Mouse (Mus musculus) erythroblast, embryonic 14.5 days (primary cell): Measurements from ENCODE around the gene Trim71.

Source experiments
- GATA1 ChIP-seq: IDR thresholded peaks from 2 replicates; pipeline ENCODE4 v1.6.1; 2012; ENCODE audit warnings: low read length, inconsistent platforms, mixed read lengths
- TAL1 ChIP-seq: IDR thresholded peaks from 3 replicates; pipeline ENCODE4 v1.6.1; 2012; ENCODE audit warnings: low read length, inconsistent platforms, mixed read lengths

DNA sequence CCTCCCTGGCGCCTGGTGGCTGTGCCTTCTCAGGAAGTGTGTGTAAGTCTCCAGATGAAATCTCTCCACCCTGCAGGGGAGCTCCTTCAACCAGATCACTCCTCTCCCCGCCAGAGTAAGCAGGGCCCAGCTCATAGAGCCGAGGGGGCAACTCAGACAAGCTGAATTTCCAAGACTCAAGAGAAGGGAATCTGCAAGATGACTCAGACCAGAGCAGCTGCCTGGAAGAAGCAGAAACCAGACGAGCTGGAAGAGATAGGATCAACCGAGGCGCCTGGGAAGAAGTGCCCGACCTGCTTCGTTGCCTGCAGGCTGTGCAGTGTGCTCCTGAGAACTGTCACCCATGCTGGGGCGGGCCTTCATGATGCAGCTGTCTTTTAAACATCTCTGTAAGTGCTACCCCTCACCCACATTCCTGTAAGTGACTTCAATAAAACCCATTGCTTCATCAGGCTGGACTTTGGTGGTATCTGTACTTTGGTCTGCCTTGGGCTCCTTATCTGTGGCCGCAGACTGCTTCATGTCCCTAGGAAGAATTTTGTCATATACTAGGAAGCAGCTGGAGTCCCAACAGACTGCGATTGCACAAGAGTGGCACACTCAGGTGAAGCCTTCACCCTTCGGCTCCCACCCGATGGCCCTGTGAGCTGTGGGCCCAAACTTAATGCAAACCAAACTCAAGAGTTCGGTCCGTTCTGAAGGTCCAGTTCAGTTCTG is 61.3 kb downstream of the Trim71 start:
- TF ChIP-seq GATA1: no peak
- TF ChIP-seq TAL1: no peak
